Mouse (Mus musculus): ENCODE data around the gene Minos1.

The Minos1 gene

GRCm38 (mm10) chr4:139064831-139065230 lies 66.1 kb downstream of the Minos1 start:
- no peak for DNase-seq (ENCODE audit: low spot score)

GRCm38 (mm10) chr4:139059569-139059968 lies 71.3 kb downstream of the Minos1 start:
- peak; percentile 59 for DNase-seq (ENCODE audit: low spot score)

- no peak for DNase-seq (ENCODE audit: low spot score)
These were observed 72.9 kb downstream of the Minos1 start for GRCm38 (mm10) chr4:139058029-139058428.

GRCm38 (mm10) chr4:139057291-139057690 lies 73.6 kb downstream of the Minos1 start:
- no peak for DNase-seq (ENCODE audit: low spot score)

GRCm38 (mm10) chr4:139055744-139056143 lies 75.2 kb downstream of the Minos1 start:
- DNase-seq (ENCODE audit: low spot score), result no peak

GRCm38 (mm10) chr4:139055336-139055735 lies 75.6 kb downstream of the Minos1 start:
- no peak for DNase-seq (ENCODE audit: low spot score)

- DNase-seq (ENCODE audit: low spot score), result no peak
These were observed 76.5 kb downstream of the Minos1 start for GRCm38 (mm10) chr4:139054300-139054923.

GRCm38 (mm10) chr4:139053391-139053790 lies 77.5 kb downstream of the Minos1 start:
- no peak for DNase-seq (ENCODE audit: low spot score)

- no peak for DNase-seq (ENCODE audit: low spot score)
These were observed 78.1 kb downstream of the Minos1 start for GRCm38 (mm10) chr4:139052796-139053195.

Data from yolk sac, embryonic 10.5 days (tissue).